Mouse (Mus musculus): ENCODE measurements around the gene Shq1. TPM values are rescaled to one million over a fixed set of nuclear protein-coding genes. Genes with fewer than 3 reads are reported as not detected.
A peak's percentile ranks its signal among the peaks of the same experiment; 100 is the strongest.

The Shq1 gene
- 9.8 and 12.5 TPM in 2 replicates for total RNA-seq (2014; fragmentation: Nextera tagmentation)
- 17.8 and 19.7 TPM in 2 replicates for total RNA-seq (2017)
- 16.6 and 19.6 TPM in 2 replicates for polyA plus RNA-seq (2012)

GRCm38 (mm10) chr6:100670880-100671344, at the start of gene Shq1:
Gene Shq1, minus strand, starts transcription at chr6:100671157.
- H3K36me3 ChIP-seq (replicated peaks), result peaks cover 28% of the 10 kb centered on the region
- peaks cover 26% of the 10 kb centered on the region for H3K4me1 ChIP-seq (ENCODE audit: insufficient read depth, low read depth, low read length)
- no peaks in the 10 kb centered on the region for H3K9me3 ChIP-seq (replicated peaks)
- peak; percentile 90 for ATAC-seq (ENCODE audit: extremely low read depth, insufficient number of reproducible peaks, low FRiP score, poor library complexity, severe bottlenecking)
- TF ChIP-seq GATA2 (IDR thresholded peaks at IDR 0.05; ENCODE audit: borderline replicate concordance, low read depth, low read length) (no peak), GATA1 (IDR thresholded peaks at IDR 0.05; ENCODE audit: borderline replicate concordance, low read length) (no peak), TAL1 (conservative IDR thresholded peaks at IDR 0.05; ENCODE audit: low read depth, low read length) (no peak), CTCF (IDR thresholded peaks at IDR 0.05; ENCODE audit: low read depth, low read length) (no peak), POLR2AphosphoS5 (IDR thresholded peaks at IDR 0.05; ENCODE audit: insufficient replicate concordance, low read depth, low read length) (no peak)
- DNase-seq (ENCODE audit: low spot score), result peak; percentile 58
- H3K27me3 ChIP-seq (ENCODE audit: insufficient read depth, low read length), result no peaks in the 10 kb centered on the region
- H3K4me3 ChIP-seq (ENCODE audit: low read depth, low read length), result peak within 1 kb of the TSS; percentile 99

- Histone ChIP-seq H3K27me3 (ENCODE audit: insufficient read depth, low read length) (no peaks in the 10 kb centered on the region), H3K4me3 (ENCODE audit: low read depth, low read length) (no peak overlapping the region), H3K36me3 (replicated peaks) (no peaks in the 10 kb centered on the region), H3K4me1 (ENCODE audit: insufficient read depth, low read depth, low read length) (peaks cover 20% of the 10 kb centered on the region), H3K9me3 (replicated peaks) (no peaks in the 10 kb centered on the region; the same call in 1 of the 2 replicates)
- DNase-seq (ENCODE audit: low spot score) (peak; percentile 4), ATAC-seq (ENCODE audit: extremely low read depth, insufficient number of reproducible peaks, low FRiP score, poor library complexity, severe bottlenecking) (peak; percentile 32; the same call in 1 of the 2 replicates)
- TF ChIP-seq GATA2 (IDR thresholded peaks at IDR 0.05; ENCODE audit: borderline replicate concordance, low read depth, low read length), result no peak
- TF ChIP-seq TAL1 (conservative IDR thresholded peaks at IDR 0.05; ENCODE audit: low read depth, low read length), result no peak
- TF ChIP-seq GATA1 (IDR thresholded peaks at IDR 0.05; ENCODE audit: borderline replicate concordance, low read length), result no peak
- no peak for TF ChIP-seq POLR2AphosphoS5 (IDR thresholded peaks at IDR 0.05; ENCODE audit: insufficient replicate concordance, low read depth, low read length)
- no peak for TF ChIP-seq CTCF (IDR thresholded peaks at IDR 0.05; ENCODE audit: low read depth, low read length)
Measured at GRCm38 (mm10) chr6:100720098-100720501, 49.1 kb upstream of the Shq1 start.

- Histone ChIP-seq H3K27me3 (ENCODE audit: insufficient read depth, low read length) (peaks cover 5% of the 10 kb centered on the region; the same call in 1 of the 2 replicates), H3K4me3 (ENCODE audit: low read depth, low read length) (no peak overlapping the region), H3K9me3 (replicated peaks) (no peaks in the 10 kb centered on the region), H3K4me1 (ENCODE audit: insufficient read depth, low read depth, low read length) (peaks cover 20% of the 10 kb centered on the region), H3K36me3 (replicated peaks) (no peaks in the 10 kb centered on the region)
- DNase-seq (ENCODE audit: low spot score), result no peak
- no peak for ATAC-seq (ENCODE audit: extremely low read depth, insufficient number of reproducible peaks, low FRiP score, poor library complexity, severe bottlenecking)
- no peak for TF ChIP-seq POLR2AphosphoS5 (IDR thresholded peaks at IDR 0.05; ENCODE audit: insufficient replicate concordance, low read depth, low read length)
Measured at GRCm38 (mm10) chr6:100716817-100717216, 45.9 kb upstream of the Shq1 start.

- no peak for TF ChIP-seq CTCF (IDR thresholded peaks at IDR 0.05; ENCODE audit: low read depth, low read length)
- no peak for TF ChIP-seq GATA1 (IDR thresholded peaks at IDR 0.05; ENCODE audit: borderline replicate concordance, low read length)
- no peak for TF ChIP-seq POLR2AphosphoS5 (IDR thresholded peaks at IDR 0.05; ENCODE audit: insufficient replicate concordance, low read depth, low read length)
- TF ChIP-seq GATA2 (IDR thresholded peaks at IDR 0.05; ENCODE audit: borderline replicate concordance, low read depth, low read length), result no peak
- no peak for TF ChIP-seq TAL1 (conservative IDR thresholded peaks at IDR 0.05; ENCODE audit: low read depth, low read length)
- H3K27me3 ChIP-seq (ENCODE audit: insufficient read depth, low read length), result peaks cover 5% of the 10 kb centered on the region; the same call in 1 of the 2 replicates
- no peaks in the 10 kb centered on the region for H3K9me3 ChIP-seq (replicated peaks)
- DNase-seq (ENCODE audit: low spot score), result no peak
- no peaks in the 10 kb centered on the region for H3K36me3 ChIP-seq (replicated peaks)
- H3K4me3 ChIP-seq (ENCODE audit: low read depth, low read length), result no peak overlapping the region
- ATAC-seq (ENCODE audit: extremely low read depth, insufficient number of reproducible peaks, low FRiP score, poor library complexity, severe bottlenecking), result no peak
- H3K4me1 ChIP-seq (ENCODE audit: insufficient read depth, low read depth, low read length), result peaks cover 20% of the 10 kb centered on the region
Measured at GRCm38 (mm10) chr6:100716152-100716551, 45.2 kb upstream of the Shq1 start.

GRCm38 (mm10) chr6:100715296-100715828, 44.4 kb upstream of the Shq1 start:
- Histone ChIP-seq H3K36me3 (replicated peaks) (no peaks in the 10 kb centered on the region), H3K9me3 (replicated peaks) (no peaks in the 10 kb centered on the region), H3K4me3 (ENCODE audit: low read depth, low read length) (no peak overlapping the region), H3K4me1 (ENCODE audit: insufficient read depth, low read depth, low read length) (peaks cover 17% of the 10 kb centered on the region), H3K27me3 (ENCODE audit: insufficient read depth, low read length) (peaks cover 5% of the 10 kb centered on the region; the same call in 1 of the 2 replicates)
- DNase-seq (ENCODE audit: low spot score) (no peak), ATAC-seq (ENCODE audit: extremely low read depth, insufficient number of reproducible peaks, low FRiP score, poor library complexity, severe bottlenecking) (no peak)
- TF ChIP-seq GATA2 (IDR thresholded peaks at IDR 0.05; ENCODE audit: borderline replicate concordance, low read depth, low read length) (no peak), CTCF (IDR thresholded peaks at IDR 0.05; ENCODE audit: low read depth, low read length) (no peak), GATA1 (IDR thresholded peaks at IDR 0.05; ENCODE audit: borderline replicate concordance, low read length) (no peak), POLR2AphosphoS5 (IDR thresholded peaks at IDR 0.05; ENCODE audit: insufficient replicate concordance, low read depth, low read length) (no peak)

- no peak for DNase-seq (ENCODE audit: low spot score)
- Histone ChIP-seq H3K9me3 (replicated peaks) (0 out of 2 replicates have a peak, but pooled peaks cover 2% of the 10 kb centered on the region), H3K27me3 (ENCODE audit: insufficient read depth, low read length) (peaks cover 5% of the 10 kb centered on the region; the same call in 1 of the 2 replicates), H3K4me3 (ENCODE audit: low read depth, low read length) (no peak overlapping the region), H3K36me3 (replicated peaks) (no peaks in the 10 kb centered on the region), H3K4me1 (ENCODE audit: insufficient read depth, low read depth, low read length) (0 out of 2 replicates have a peak, but pooled peaks cover 2% of the 10 kb centered on the region)
- ATAC-seq (ENCODE audit: extremely low read depth, insufficient number of reproducible peaks, low FRiP score, poor library complexity, severe bottlenecking), result no peak
- TF ChIP-seq TAL1 (conservative IDR thresholded peaks at IDR 0.05; ENCODE audit: low read depth, low read length) (no peak), GATA2 (IDR thresholded peaks at IDR 0.05; ENCODE audit: borderline replicate concordance, low read depth, low read length) (no peak), CTCF (IDR thresholded peaks at IDR 0.05; ENCODE audit: low read depth, low read length) (no peak), POLR2AphosphoS5 (IDR thresholded peaks at IDR 0.05; ENCODE audit: insufficient replicate concordance, low read depth, low read length) (no peak), GATA1 (IDR thresholded peaks at IDR 0.05; ENCODE audit: borderline replicate concordance, low read length) (no peak)
Measured at GRCm38 (mm10) chr6:100710866-100711265, 39.9 kb upstream of the Shq1 start.

Measured in G1E (cell line).